Comparison of ENCODE assay signal across 7 mouse cellular contexts in the genomic region with DNA sequence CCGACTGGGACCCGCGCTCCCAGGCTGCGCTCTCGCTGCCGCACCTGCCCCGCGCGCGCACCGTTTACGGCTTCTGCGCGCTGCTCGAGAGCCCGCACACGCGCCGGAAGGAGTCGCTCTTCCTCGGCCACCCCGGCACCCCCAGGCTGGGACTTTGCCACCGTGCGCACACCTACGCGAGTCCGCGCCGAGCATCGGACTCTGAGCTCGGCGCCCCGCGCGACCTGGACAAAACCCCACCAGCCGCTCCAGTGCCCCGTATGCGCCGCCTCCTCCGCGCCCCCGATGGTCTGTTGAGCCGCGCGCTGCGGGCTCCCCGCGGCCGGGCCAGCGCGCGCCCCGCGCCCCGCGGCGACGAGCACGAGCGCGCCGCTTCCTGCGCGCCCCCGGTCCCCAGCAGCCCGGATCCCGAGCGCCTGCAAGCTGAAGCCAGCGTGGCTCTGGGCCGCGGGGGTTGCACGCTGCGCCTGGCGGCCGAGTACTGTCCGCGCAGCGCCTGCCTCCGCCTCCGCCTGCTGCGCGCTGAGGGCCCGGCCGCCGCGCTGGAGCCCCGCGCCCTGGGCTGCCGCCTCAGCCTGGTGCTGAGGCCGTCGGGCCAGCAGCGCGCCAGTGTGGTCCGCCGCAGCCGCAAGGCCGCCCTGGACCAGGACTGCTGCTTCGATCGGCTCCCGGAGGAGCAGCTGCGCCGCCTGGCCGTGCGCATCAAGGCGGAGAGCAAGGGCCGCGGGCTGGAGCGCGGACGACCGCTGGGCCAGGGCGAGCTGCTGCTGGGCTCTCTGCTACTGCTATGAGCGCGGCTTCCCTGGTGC. TPM values are rescaled to one million over a fixed set of nuclear protein-coding genes. Genes with fewer than 3 reads are reported as not detected.
A peak's percentile ranks its signal among the peaks of the same experiment; 100 is the strongest.
DNase-seq lines count a peak whose midpoint lies in the region; ATAC-seq lines count a peak whose summit lies in the region.
"Not testable (repeated sequence)": the region's sequence is repeated elsewhere in the genome, so short reads cannot be mapped to it uniquely, and the experiment has no call there.

No protein-coding gene starts in this region.

- H3K27me3 ChIP-seq in forebrain, embryonic 10.5 days (ENCODE audit: poor library complexity, severe bottlenecking) = peaks cover 54% of the 10 kb centered on the region
- peaks cover 32% of the 10 kb centered on the region for H3K27me3 ChIP-seq in heart, embryonic 10.5 days (ENCODE audit: insufficient read depth, poor library complexity, severe bottlenecking)

- not testable (repeated sequence) for H3K36me3 ChIP-seq in forebrain, embryonic 10.5 days (replicated peaks); heart, embryonic 10.5 days

- H3K4me1 ChIP-seq in forebrain, embryonic 10.5 days = peaks cover 19% of the 10 kb centered on the region
- H3K4me1 ChIP-seq in heart, embryonic 10.5 days = peaks cover 16% of the 10 kb centered on the region

- DNase-seq in forebrain, embryonic 10.5 days (ENCODE audit: extremely low spot score, low spot score) = peak; percentile 60
- DNase-seq in heart, embryonic 10.5 days (ENCODE audit: low spot score) = peak; percentile 81
- DNase-seq in kidney, adult 18-20 months = peak; percentile 22
- DNase-seq in left cerebral cortex, postnatal 4 days = peak; percentile 63
- peak; percentile 78 to 81 for DNase-seq in right cerebral cortex, postnatal 10 days (ENCODE audit: low spot score in 2 of 2)

- peak overlapping the region; percentile 81 for H3K27ac ChIP-seq in forebrain, embryonic 10.5 days
- H3K27ac ChIP-seq in heart, embryonic 10.5 days = peak overlapping the region; percentile 86

- H3K9me3 ChIP-seq in forebrain, embryonic 10.5 days; heart, embryonic 10.5 days: not testable (repeated sequence)

- ATAC-seq in cerebellum, adult (ENCODE audit: insufficient number of reproducible peaks, low FRiP score, low TSS enrichment) = peak; percentile 74
- peak; percentile 44; the same call in 1 of the 2 replicates for ATAC-seq in megakaryocyte progenitor cell, adult 5-6 weeks (replicated peaks; ENCODE audit: poor library complexity)

- intact Hi-C loops in left cerebral cortex, postnatal 4 days (cut with DNase I) = loop anchor here (5.0 kb wide), 1 partner anchor 37 kb away; no protein-coding TSS in a partner anchor

- H3K4me3 ChIP-seq in forebrain, embryonic 10.5 days = peak overlapping the region; percentile 68
- peak overlapping the region; percentile 71 for H3K4me3 ChIP-seq in heart, embryonic 10.5 days

- WGBS in forebrain, embryonic 10.5 days = 5% methylated on average over 103 of the region's 114 CpGs
- WGBS in heart, embryonic 10.5 days = 2% methylated on average over 107 of the region's 114 CpGs

RNA-seq across cellular contexts. Expression of a gene that starts 0.9 kb away (rescaled TPM):
- not detected in 2 replicates for polyA plus RNA-seq in forebrain, embryonic 10.5 days (2016; fragmentation: Nextera tagmentation; extraction: Ambion mirVana)
- 2.3 and 2.8 TPM in 2 replicates for polyA plus RNA-seq in heart, embryonic 10.5 days (2016; fragmentation: Nextera tagmentation; extraction: Ambion mirVana)
- total RNA-seq in left cerebral cortex, postnatal 4 days (2021) = under 1 TPM; 0.36 to 0.58 TPM
- total RNA-seq in megakaryocyte progenitor cell, adult 5-6 weeks (2015) = not detected in 2 replicates
- not detected in 2 replicates for total RNA-seq in megakaryocyte progenitor cell, adult 5-6 weeks (2017)

Comparison
In these comparisons a context has a peak if more than half of its experiments do, and no peak if none do; other contexts are left out.
1. Peak in every context shown above with its lines: DNase-seq, ATAC-seq, H3K4me3 ChIP-seq and H3K27ac ChIP-seq.
2. DNase-seq: peak in every context shown above with its lines; median percentile 81 in heart, embryonic 10.5 days; 80 in right cerebral cortex, postnatal 10 days; 63 in left cerebral cortex, postnatal 4 days; 60 in forebrain, embryonic 10.5 days; 22 in kidney, adult 18-20 months.